Mouse (Mus musculus) MEL (cell line): ENCODE measurements around the gene Apba1.

Source experiments
- BHLHE40 ChIP-seq: IDR thresholded peaks from 2 replicates; pipeline ENCODE4 v1.6.1; 2012; ENCODE audit warnings: low read depth, mild to moderate bottlenecking, inconsistent platforms, low read length, improper control_type of control experiment, borderline replicate concordance
- CTCF ChIP-seq, 3 experiments: IDR thresholded peaks in 2 of 3; conservative IDR thresholded peaks in 1 of 3; 2 replicates each; pipeline ENCODE4 v1.5.1; 2011 to 2012; ENCODE audit warnings: low read length in 3 of 3, low read depth in 2 of 3, mild to moderate bottlenecking in 2 of 3, improper control_type of control experiment in 1 of 3, inconsistent platforms in 1 of 3, mixed read lengths in 1 of 3, moderate library complexity in 1 of 3; ENCODE audit not compliant: control insufficient read depth in 1 of 3, insufficient read depth in 1 of 3, poor library complexity in 1 of 3, severe bottlenecking in 1 of 3
- EP300 ChIP-seq, 2 experiments: IDR thresholded peaks; 2 replicates each; pipeline ENCODE4 v1.6.1; 2011; ENCODE audit warnings: improper control_type of control experiment in 2 of 2, low read length in 2 of 2, low read depth in 1 of 2, mild to moderate bottlenecking in 1 of 2
- GABPA ChIP-seq: IDR thresholded peaks from 2 replicates; pipeline ENCODE4 v1.6.1; 2012; ENCODE audit warnings: low read depth, mild to moderate bottlenecking, inconsistent platforms, low read length, improper control_type of control experiment, moderate library complexity
- MAFK ChIP-seq: IDR thresholded peaks from 2 replicates; pipeline ENCODE4 v1.6.1; 2011; ENCODE audit warnings: low read depth, mild to moderate bottlenecking, low read length, improper control_type of control experiment, borderline replicate concordance
- POLR2A ChIP-seq, 2 experiments: IDR thresholded peaks; 2 replicates each; pipeline ENCODE4 v1.6.1; 2011 to 2012; ENCODE audit warnings: low read length in 2 of 2, mild to moderate bottlenecking in 2 of 2, control low read depth in 1 of 2, improper control_type of control experiment in 1 of 2, low read depth in 1 of 2, moderate library complexity in 1 of 2; ENCODE audit not compliant: control insufficient read depth in 1 of 2, insufficient read depth in 1 of 2, poor library complexity in 1 of 2
- POLR2AphosphoS2 ChIP-seq: IDR thresholded peaks from 2 replicates; pipeline ENCODE4 v1.6.1; 2011; ENCODE audit warnings: low read length, improper control_type of control experiment
- RCOR1 ChIP-seq: IDR thresholded peaks from 2 replicates; pipeline ENCODE4 v1.6.1; 2012; ENCODE audit warnings: low read depth, mild to moderate bottlenecking, inconsistent platforms, low read length, improper control_type of control experiment
- SMC3 ChIP-seq: IDR thresholded peaks from 2 replicates; pipeline ENCODE4 v1.6.1; 2011; ENCODE audit warnings: low read depth, low read length, improper control_type of control experiment
- USF1 ChIP-seq: IDR thresholded peaks from 2 replicates; pipeline ENCODE4 v1.6.1; 2014; ENCODE audit warnings: low read depth, mild to moderate bottlenecking, inconsistent platforms, low read length, improper control_type of control experiment, moderate library complexity
- USF2 ChIP-seq, 2 experiments: IDR thresholded peaks; 2 replicates each; pipeline ENCODE4 v1.6.1; 2011 to 2012; ENCODE audit warnings: improper control_type of control experiment in 2 of 2, low read length in 2 of 2, borderline replicate concordance in 1 of 2, inconsistent platforms in 1 of 2, low read depth in 1 of 2, mild to moderate bottlenecking in 1 of 2; ENCODE audit not compliant: insufficient read depth in 1 of 2
- ZKSCAN1 ChIP-seq: IDR thresholded peaks from 2 replicates; pipeline ENCODE4 v1.6.1; 2012; ENCODE audit warnings: low read depth, mild to moderate bottlenecking, inconsistent platforms, low read length, improper control_type of control experiment, moderate library complexity

GRCm38 (mm10) chr19:23988166-23988565 is 229.5 kb downstream of the Apba1 start:
- TF ChIP-seq GABPA, result no peak
- TF ChIP-seq CTCF (IDR thresholded peaks at IDR 0.05 in 2 of 3, conservative IDR thresholded peaks at IDR 0.05 in 1 of 3; ENCODE audit: control insufficient read depth in 1 of 3, insufficient read depth in 1 of 3, low read depth in 2 of 3, low read length in 3 of 3, poor library complexity in 1 of 3, severe bottlenecking in 1 of 3), result no peak
- no peak for TF ChIP-seq USF2 (IDR thresholded peaks at IDR 0.05; ENCODE audit: borderline replicate concordance in 1 of 2, insufficient read depth in 1 of 2, low read depth in 1 of 2, low read length in 2 of 2)
- no peak for TF ChIP-seq POLR2AphosphoS2
- no peak for TF ChIP-seq EP300 (IDR thresholded peaks at IDR 0.05; ENCODE audit: low read depth in 1 of 2, low read length in 2 of 2)
- no peak for TF ChIP-seq POLR2A (IDR thresholded peaks at IDR 0.05; ENCODE audit: control insufficient read depth in 1 of 2, insufficient read depth in 1 of 2, low read depth in 1 of 2, low read length in 2 of 2, poor library complexity in 1 of 2)
- no peak for TF ChIP-seq SMC3
- no peak for TF ChIP-seq USF1
- no peak for TF ChIP-seq MAFK
- no peak for TF ChIP-seq BHLHE40
- no peak for TF ChIP-seq ZKSCAN1
- TF ChIP-seq RCOR1, result no peak
